Mouse (Mus musculus) lung, postnatal 25 days (tissue): ENCODE measurements around the gene AI464131.
"Not testable (repeated sequence)": the region's sequence is repeated elsewhere in the genome, so short reads cannot be mapped to it uniquely, and the experiment has no call there.

Source experiments
- DNase-seq: peaks from one replicate; pipeline ENCODE4 v3.0.0; 2022; ENCODE audit warnings: low spot score

The AI464131 gene

GRCm38 (mm10) chr4:41469199-41469598, 33.7 kb downstream of the AI464131 start:
- DNase-seq, result no peak

GRCm38 (mm10) chr4:41468396-41469080, 34.3 kb downstream of the AI464131 start:
- DNase-seq, result peak; percentile 66

GRCm38 (mm10) chr4:41465287-41465665, 37.6 kb downstream of the AI464131 start:
- DNase-seq, result no peak

GRCm38 (mm10) chr4:41464345-41465286, 38.3 kb downstream of the AI464131 start, which contains the start of the genes Kif24 and Nudt2:
Kif24 (minus strand) TSS chr4:41464887.
Nudt2 (plus strand) TSS chr4:41465151.
- peak; percentile 100 for DNase-seq

- not testable (repeated sequence) for DNase-seq
Measured at GRCm38 (mm10) chr4:41463051-41463738, 39.7 kb downstream of the AI464131 start.

GRCm38 (mm10) chr4:41460690-41461089, 42.2 kb downstream of the AI464131 start:
- DNase-seq, result no peak

- DNase-seq, result no peak
Measured at GRCm38 (mm10) chr4:41447595-41447994, 55.3 kb downstream of the AI464131 start.
